Mouse (Mus musculus): ENCODE measurements around the gene Parp9. TPM values are rescaled to one million over a fixed set of nuclear protein-coding genes. Genes with fewer than 3 reads are reported as not detected.

The Parp9 gene
- total and polyA plus RNA-seq, 3 experiments = 6.5 to 9.8 (median 9.3) TPM

- Histone ChIP-seq H3K36me3 (ENCODE audit: control insufficient read depth, insufficient read depth, low read length) (no peaks in the 10 kb centered on the region), H3K27me3 (ENCODE audit: control insufficient read depth, insufficient read depth, low read length) (no peaks in the 10 kb centered on the region), H3K27ac (no peak overlapping the region), H3K79me2 (replicated peaks; ENCODE audit: control insufficient read depth, insufficient read depth, low read length) (no peaks in the 10 kb centered on the region), H3K9ac (ENCODE audit: low read depth, low read length) (no peak overlapping the region), H3K4me1 (ENCODE audit: control insufficient read depth, insufficient read depth, low read length) (no peaks in the 10 kb centered on the region; the same call in 1 of the 2 replicates), H3K4me3 (no peak overlapping the region)
- no peak for TF ChIP-seq POLR2A (IDR thresholded peaks at IDR 0.05; ENCODE audit: insufficient read depth, low read depth, low read length)
- TF ChIP-seq EP300 (IDR thresholded peaks at IDR 0.05; ENCODE audit: insufficient read depth, low read depth, low read length) = no peak
- TF ChIP-seq CTCF (IDR thresholded peaks at IDR 0.05) = no peak
- WGBS = 72% methylated on average over 2 of the region's 2 CpGs
- intact Hi-C loops (cut with DNase I) = no loop called here
- no peak for DNase-seq
These were observed 16.5 kb upstream of the Parp9 start for GRCm38 (mm10) chr16:35921676-35922235.

GRCm38 (mm10) chr16:35922301-35922895 lies 15.9 kb upstream of the Parp9 start:
- H3K9ac ChIP-seq (ENCODE audit: low read depth, low read length) = no peak overlapping the region
- TF ChIP-seq POLR2A (IDR thresholded peaks at IDR 0.05; ENCODE audit: insufficient read depth, low read depth, low read length) (no peak), EP300 (IDR thresholded peaks at IDR 0.05; ENCODE audit: insufficient read depth, low read depth, low read length) (no peak), CTCF (IDR thresholded peaks at IDR 0.05) (no peak)
- no peaks in the 10 kb centered on the region for H3K79me2 ChIP-seq (replicated peaks; ENCODE audit: control insufficient read depth, insufficient read depth, low read length)
- H3K4me1 ChIP-seq (ENCODE audit: control insufficient read depth, insufficient read depth, low read length) = no peaks in the 10 kb centered on the region; the same call in 1 of the 2 replicates
- H3K27me3 ChIP-seq (ENCODE audit: control insufficient read depth, insufficient read depth, low read length) = no peaks in the 10 kb centered on the region
- intact Hi-C loops (cut with DNase I) = no loop called here
- no peak overlapping the region for H3K4me3 ChIP-seq
- 55% methylated on average over 3 of the region's 3 CpGs for WGBS
- no peaks in the 10 kb centered on the region for H3K36me3 ChIP-seq (ENCODE audit: control insufficient read depth, insufficient read depth, low read length)
- DNase-seq = no peak
- no peak overlapping the region for H3K27ac ChIP-seq

GRCm38 (mm10) chr16:35923546-35924198 lies 14.6 kb upstream of the Parp9 start:
- no peak for TF ChIP-seq EP300 (IDR thresholded peaks at IDR 0.05; ENCODE audit: insufficient read depth, low read depth, low read length)
- no peak for TF ChIP-seq POLR2A (IDR thresholded peaks at IDR 0.05; ENCODE audit: insufficient read depth, low read depth, low read length)
- TF ChIP-seq CTCF (IDR thresholded peaks at IDR 0.05) = no peak
- Histone ChIP-seq H3K27me3 (ENCODE audit: control insufficient read depth, insufficient read depth, low read length) (no peaks in the 10 kb centered on the region), H3K4me3 (no peak overlapping the region), H3K27ac (no peak overlapping the region), H3K36me3 (ENCODE audit: control insufficient read depth, insufficient read depth, low read length) (no peaks in the 10 kb centered on the region; the same call in 1 of the 2 replicates), H3K9ac (ENCODE audit: low read depth, low read length) (no peak overlapping the region), H3K4me1 (ENCODE audit: control insufficient read depth, insufficient read depth, low read length) (no peaks in the 10 kb centered on the region; the same call in 1 of the 2 replicates), H3K79me2 (replicated peaks; ENCODE audit: control insufficient read depth, insufficient read depth, low read length) (no peaks in the 10 kb centered on the region)
- intact Hi-C loops (cut with DNase I) = no loop called here
- DNase-seq = no peak
- 78% methylated on average over 7 of the region's 7 CpGs for WGBS

GRCm38 (mm10) chr16:35924341-35924740 lies 13.9 kb upstream of the Parp9 start:
- no peak for DNase-seq
- no peaks in the 10 kb centered on the region for H3K4me1 ChIP-seq (ENCODE audit: control insufficient read depth, insufficient read depth, low read length)
- no peak overlapping the region for H3K4me3 ChIP-seq
- no peak for TF ChIP-seq CTCF (IDR thresholded peaks at IDR 0.05)
- no peak for TF ChIP-seq POLR2A (IDR thresholded peaks at IDR 0.05; ENCODE audit: insufficient read depth, low read depth, low read length)
- no peak for TF ChIP-seq EP300 (IDR thresholded peaks at IDR 0.05; ENCODE audit: insufficient read depth, low read depth, low read length)
- no peak overlapping the region for H3K9ac ChIP-seq (ENCODE audit: low read depth, low read length)
- 84% methylated on average over 5 of the region's 5 CpGs for WGBS
- peaks cover under 1% of the 10 kb centered on the region for H3K36me3 ChIP-seq (ENCODE audit: control insufficient read depth, insufficient read depth, low read length)
- no peak overlapping the region for H3K27ac ChIP-seq
- intact Hi-C loops (cut with DNase I) = no loop called here
- no peaks in the 10 kb centered on the region for H3K27me3 ChIP-seq (ENCODE audit: control insufficient read depth, insufficient read depth, low read length)
- H3K79me2 ChIP-seq (replicated peaks; ENCODE audit: control insufficient read depth, insufficient read depth, low read length) = no peaks in the 10 kb centered on the region

- Histone ChIP-seq H3K79me2 (replicated peaks; ENCODE audit: control insufficient read depth, insufficient read depth, low read length) (no peaks in the 10 kb centered on the region), H3K27ac (no peak overlapping the region), H3K4me3 (no peak overlapping the region), H3K9ac (ENCODE audit: low read depth, low read length) (no peak overlapping the region), H3K4me1 (ENCODE audit: control insufficient read depth, insufficient read depth, low read length) (peaks cover 2% of the 10 kb centered on the region; the same call in 1 of the 2 replicates), H3K27me3 (ENCODE audit: control insufficient read depth, insufficient read depth, low read length) (no peaks in the 10 kb centered on the region), H3K36me3 (ENCODE audit: control insufficient read depth, insufficient read depth, low read length) (peaks cover 7% of the 10 kb centered on the region)
- TF ChIP-seq POLR2A (IDR thresholded peaks at IDR 0.05; ENCODE audit: insufficient read depth, low read depth, low read length) = no peak
- TF ChIP-seq EP300 (IDR thresholded peaks at IDR 0.05; ENCODE audit: insufficient read depth, low read depth, low read length) = no peak
- TF ChIP-seq CTCF (IDR thresholded peaks at IDR 0.05) = no peak
- no peak for DNase-seq
- intact Hi-C loops (cut with DNase I) = no loop called here
- WGBS = 82% methylated on average over 19 of the region's 19 CpGs
These were observed 5.9 kb upstream of the Parp9 start for GRCm38 (mm10) chr16:35932179-35933055.

Measured in heart, adult 2 months (tissue).